Mouse (Mus musculus) embryonic facial prominence, embryonic 14.5 days (tissue): ENCODE measurements at regions not wholly inside any gene's neighbourhood (a gene's known extent, or its start where the extent isn't known, plus 50 kb on each side); places are given as distances from the start of the nearest gene placed in this dataset.

Experiments used
- ATAC-seq: fragments of 200-750 bp; cut with Nextera tagmentation; 2 replicates; pipeline ENCODE4 v1.8.0; 2017; ENCODE audit warnings: low read depth, moderate number of reproducible peaks, moderate TSS enrichment
- DNase-seq: peaks from one replicate; pipeline ENCODE4 v3.0.0-alpha.2; 2015; ENCODE audit warnings: low spot score
- H3K27ac ChIP-seq: fragments of 300-500 bp; sonication (generic); replicated peaks from 2 replicates; pipeline ENCODE4 v1.5.1; 2014; ENCODE audit warnings: low read depth, mild to moderate bottlenecking, low read length, moderate library complexity
- H3K27me3 ChIP-seq: fragments of 300-500 bp; sonication (generic); replicated peaks from 2 replicates; pipeline ENCODE4 v1.6.1; 2014; ENCODE audit warnings: low read length; ENCODE audit not compliant: control insufficient read depth, insufficient read depth
- H3K36me3 ChIP-seq: fragments of 300-500 bp; sonication (generic); 2 replicates; pipeline ENCODE4 v1.6.1; 2014; ENCODE audit warnings: low read length, mixed read lengths; ENCODE audit not compliant: control insufficient read depth, insufficient read depth
- H3K4me1 ChIP-seq: fragments of 300-500 bp; sonication (generic); 2 replicates; pipeline ENCODE4 v1.6.1; 2014; ENCODE audit warnings: antibody characterized with exemption, low read length; ENCODE audit not compliant: control insufficient read depth, insufficient read depth
- H3K4me2 ChIP-seq: fragments of 300-500 bp; sonication (generic); 2 replicates; pipeline ENCODE4 v1.6.1; 2014; ENCODE audit warnings: low read depth, mild to moderate bottlenecking, low read length, moderate library complexity, mixed read lengths
- H3K4me3 ChIP-seq: fragments of 300-500 bp; sonication (generic); 2 replicates; pipeline ENCODE4 v1.5.1; 2014; ENCODE audit warnings: low read depth, mild to moderate bottlenecking, low read length
- H3K9ac ChIP-seq: fragments of 300-500 bp; sonication (generic); 2 replicates; pipeline ENCODE4 v1.6.1; 2014; ENCODE audit warnings: low read depth, mild to moderate bottlenecking, low read length, moderate library complexity, mixed read lengths
- H3K9me3 ChIP-seq: fragments of 300-500 bp; sonication (generic); 2 replicates; pipeline ENCODE4 v1.6.1; 2016; ENCODE audit warnings: low read length; ENCODE audit not compliant: control insufficient read depth
- WGBS: fragments of 180-500 bp; shearing (Covaris S2); extraction: QIAGEN DNeasy Blood & Tissue Kit; methylation state at CpG from one replicate; pipeline ENCODE4 v1.1.7; 2014; 5-methylcytosine and 5-hydroxymethylcytosine counted together

DNA sequence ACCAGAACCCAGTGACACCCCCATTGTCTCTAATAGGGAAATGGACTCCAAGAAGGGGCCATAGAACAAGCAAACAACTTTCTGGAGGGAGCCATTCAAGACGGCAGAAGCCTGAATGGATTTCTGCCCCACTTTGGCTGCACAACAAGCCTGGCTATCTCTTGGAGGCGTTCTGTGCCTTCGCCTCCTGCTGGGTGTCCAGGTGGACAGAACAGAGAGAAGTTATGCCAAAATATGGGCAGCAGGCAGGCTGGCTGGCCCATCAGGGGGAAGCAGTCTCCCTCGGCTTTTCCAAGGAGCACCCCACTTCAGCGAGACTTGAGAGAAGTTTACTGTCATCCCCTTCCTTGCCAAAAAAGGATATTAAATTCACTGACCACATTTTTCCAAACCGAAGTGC is 65.8 kb upstream of the Pkdcc start:
- Histone ChIP-seq H3K27ac (peak overlapping the region; percentile 70; the same call in 1 of the 2 replicates), H3K4me2 (no peak overlapping the region), H3K27me3 (no peaks in the 10 kb centered on the region), H3K9ac (no peak overlapping the region), H3K9me3 (no peaks in the 10 kb centered on the region), H3K4me1 (peaks cover 14% of the 10 kb centered on the region), H3K36me3 (no peaks in the 10 kb centered on the region), H3K4me3 (no peak overlapping the region)
- ATAC-seq (no peak), DNase-seq (peak; percentile 33)
- WGBS = 76% methylated on average over 6 of the region's 6 CpGs

GRCm38 (mm10) chr17:83155106-83155505 is 60.0 kb upstream of the Pkdcc start:
- Histone ChIP-seq H3K4me2 (no peak overlapping the region), H3K9ac (no peak overlapping the region), H3K27ac (no peak overlapping the region), H3K9me3 (no peaks in the 10 kb centered on the region), H3K4me1 (peaks cover 7% of the 10 kb centered on the region), H3K27me3 (no peaks in the 10 kb centered on the region), H3K4me3 (no peak overlapping the region), H3K36me3 (no peaks in the 10 kb centered on the region)
- no peak for DNase-seq
- no peak for ATAC-seq
- 90% methylated on average over 4 of the region's 4 CpGs for WGBS

- Histone ChIP-seq H3K4me3 (no peak overlapping the region), H3K9ac (no peak overlapping the region), H3K4me1 (peaks cover 7% of the 10 kb centered on the region), H3K27ac (no peak overlapping the region), H3K9me3 (no peaks in the 10 kb centered on the region), H3K4me2 (no peak overlapping the region), H3K36me3 (no peaks in the 10 kb centered on the region), H3K27me3 (no peaks in the 10 kb centered on the region)
- ATAC-seq (no peak), DNase-seq (no peak)
- WGBS = 25% methylated on average over 8 of the region's 8 CpGs
Observed at GRCm38 (mm10) chr17:83156682-83157081, 58.4 kb upstream of the Pkdcc start.

GRCm38 (mm10) chr17:83158053-83158452 is 57.0 kb upstream of the Pkdcc start:
- Histone ChIP-seq H3K27ac (no peak overlapping the region), H3K4me2 (no peak overlapping the region), H3K9me3 (no peaks in the 10 kb centered on the region), H3K4me1 (peaks cover 7% of the 10 kb centered on the region), H3K36me3 (no peaks in the 10 kb centered on the region), H3K4me3 (no peak overlapping the region), H3K27me3 (no peaks in the 10 kb centered on the region), H3K9ac (no peak overlapping the region)
- WGBS = 81% methylated on average over 6 of the region's 6 CpGs
- DNase-seq (no peak), ATAC-seq (no peak)

GRCm38 (mm10) chr17:83158652-83159051 is 56.4 kb upstream of the Pkdcc start:
- no peak overlapping the region for H3K9ac ChIP-seq
- H3K36me3 ChIP-seq = no peaks in the 10 kb centered on the region
- no peak overlapping the region for H3K4me3 ChIP-seq
- no peaks in the 10 kb centered on the region for H3K27me3 ChIP-seq
- 82% methylated on average over 10 of the region's 10 CpGs for WGBS
- H3K4me1 ChIP-seq = peaks cover 7% of the 10 kb centered on the region
- no peak overlapping the region for H3K27ac ChIP-seq
- ATAC-seq = no peak
- DNase-seq = no peak
- H3K4me2 ChIP-seq = no peak overlapping the region
- no peaks in the 10 kb centered on the region for H3K9me3 ChIP-seq

DNA sequence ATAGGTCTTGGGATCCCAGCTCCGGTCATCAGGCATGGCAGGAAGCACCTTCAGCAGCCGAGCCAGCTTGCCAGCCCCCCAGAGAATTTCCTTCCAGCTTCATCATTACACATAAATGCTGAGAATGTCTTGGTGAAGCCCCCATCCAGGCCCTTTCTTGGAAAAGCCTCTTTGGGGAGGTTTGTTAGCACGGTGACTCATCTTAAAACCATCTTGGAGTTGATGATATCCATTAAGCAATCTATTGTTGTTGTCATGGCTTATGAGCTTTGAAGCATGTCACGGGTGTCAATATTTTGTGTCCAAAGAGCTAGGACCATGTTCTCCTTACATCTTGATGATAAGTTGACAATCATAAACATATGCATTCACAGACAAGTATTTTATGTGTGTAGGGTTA is 55.5 kb upstream of the Pkdcc start:
- DNase-seq (no peak), ATAC-seq (no peak)
- peaks cover 7% of the 10 kb centered on the region for H3K4me1 ChIP-seq
- no peaks in the 10 kb centered on the region for H3K9me3 ChIP-seq
- H3K9ac ChIP-seq = no peak overlapping the region
- H3K36me3 ChIP-seq = no peaks in the 10 kb centered on the region
- WGBS = 75% methylated on average over 4 of the region's 4 CpGs
- H3K4me2 ChIP-seq = no peak overlapping the region
- H3K4me3 ChIP-seq = no peak overlapping the region
- H3K27ac ChIP-seq = no peak overlapping the region
- H3K27me3 ChIP-seq = no peaks in the 10 kb centered on the region

DNA sequence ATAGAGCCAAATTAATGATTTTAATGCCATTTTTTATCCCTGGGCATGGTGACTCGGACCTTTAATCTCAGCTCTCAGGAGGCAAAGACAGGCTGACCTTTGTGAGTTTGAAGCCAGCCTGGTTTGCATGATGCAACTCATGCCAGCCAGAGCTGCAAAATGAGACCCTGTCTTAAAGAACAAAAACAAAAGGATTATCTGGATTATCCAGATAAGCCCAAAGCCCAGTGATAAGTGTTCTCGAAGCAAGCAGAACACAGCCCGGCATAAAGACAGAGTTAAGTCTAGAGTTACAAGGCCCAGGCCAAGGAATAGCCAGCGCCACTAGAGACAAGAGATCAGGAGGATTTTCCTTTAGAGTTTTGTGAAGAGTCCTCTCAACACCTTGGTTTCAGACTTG is 54.8 kb upstream of the Pkdcc start:
- Histone ChIP-seq H3K27me3 (0 out of 2 replicates have a peak, but pooled peaks cover 1% of the 10 kb centered on the region), H3K9ac (no peak overlapping the region), H3K4me3 (no peak overlapping the region), H3K36me3 (no peaks in the 10 kb centered on the region), H3K4me2 (no peak overlapping the region), H3K27ac (no peak overlapping the region), H3K9me3 (no peaks in the 10 kb centered on the region), H3K4me1 (peaks cover 7% of the 10 kb centered on the region)
- ATAC-seq = no peak
- DNase-seq = no peak
- 69% methylated on average over 4 of the region's 4 CpGs for whole genome bisulfite sequencing

- H3K9ac ChIP-seq = no peak overlapping the region
- H3K4me3 ChIP-seq = no peak overlapping the region
- no peak overlapping the region for H3K4me2 ChIP-seq
- no peaks in the 10 kb centered on the region for H3K36me3 ChIP-seq
- H3K4me1 ChIP-seq = peaks cover 2% of the 10 kb centered on the region
- H3K9me3 ChIP-seq = no peaks in the 10 kb centered on the region
- 70% methylated on average over 2 of the region's 2 CpGs for WGBS
- ATAC-seq (no peak), DNase-seq (no peak)
- H3K27ac ChIP-seq = no peak overlapping the region
- 0 out of 2 replicates have a peak, but pooled peaks cover 4% of the 10 kb centered on the region for H3K27me3 ChIP-seq
Observed at GRCm38 (mm10) chr17:83161731-83162130, 53.4 kb upstream of the Pkdcc start.

DNA sequence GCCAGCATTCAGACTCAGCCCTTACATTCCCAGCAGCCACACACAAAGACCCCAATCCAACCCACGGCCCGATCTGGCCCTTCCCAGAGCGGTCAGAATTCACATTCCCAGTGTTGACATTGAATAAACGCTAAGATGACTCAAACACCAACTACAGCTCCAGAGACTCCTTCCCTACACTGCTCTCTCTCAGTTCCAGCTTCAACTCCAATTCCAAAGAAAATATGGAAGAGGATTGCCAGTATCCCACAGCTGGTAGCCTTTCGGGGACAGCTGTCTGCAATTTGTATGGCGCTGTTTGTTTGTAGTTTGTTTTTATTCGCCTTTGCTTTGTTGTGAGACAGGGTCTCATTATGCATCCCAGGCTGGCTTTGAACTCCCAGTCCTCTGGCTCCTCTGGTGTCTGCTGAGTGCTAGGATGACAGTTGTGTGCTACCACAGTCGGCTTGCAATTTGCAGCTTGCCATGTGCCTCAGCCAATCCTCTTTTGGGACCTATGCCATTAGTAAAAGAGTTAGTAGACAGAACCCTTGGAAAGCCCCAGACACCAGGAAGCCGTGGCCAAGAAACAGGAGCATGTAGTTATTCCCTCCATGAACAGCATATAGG is 51.0 kb upstream of the Pkdcc start:
- no peak overlapping the region for H3K27ac ChIP-seq

More for the DNA sequence above, 51.0 kb upstream of the Pkdcc start:
- no peaks in the 10 kb centered on the region; the same call in 1 of the 2 replicates for H3K4me1 ChIP-seq
- no peak for ATAC-seq
- no peak overlapping the region for H3K4me2 ChIP-seq
- H3K36me3 ChIP-seq = no peaks in the 10 kb centered on the region
- H3K4me3 ChIP-seq = no peak overlapping the region
- H3K9me3 ChIP-seq = no peaks in the 10 kb centered on the region
- H3K27me3 ChIP-seq = 0 out of 2 replicates have a peak, but pooled peaks cover 4% of the 10 kb centered on the region
- DNase-seq = peak; percentile 36
- no peak overlapping the region for H3K9ac ChIP-seq
- WGBS = 35% methylated on average over 9 of the region's 9 CpGs
